Mouse (Mus musculus): ENCODE measurements around the gene Mmel1.

DNA sequence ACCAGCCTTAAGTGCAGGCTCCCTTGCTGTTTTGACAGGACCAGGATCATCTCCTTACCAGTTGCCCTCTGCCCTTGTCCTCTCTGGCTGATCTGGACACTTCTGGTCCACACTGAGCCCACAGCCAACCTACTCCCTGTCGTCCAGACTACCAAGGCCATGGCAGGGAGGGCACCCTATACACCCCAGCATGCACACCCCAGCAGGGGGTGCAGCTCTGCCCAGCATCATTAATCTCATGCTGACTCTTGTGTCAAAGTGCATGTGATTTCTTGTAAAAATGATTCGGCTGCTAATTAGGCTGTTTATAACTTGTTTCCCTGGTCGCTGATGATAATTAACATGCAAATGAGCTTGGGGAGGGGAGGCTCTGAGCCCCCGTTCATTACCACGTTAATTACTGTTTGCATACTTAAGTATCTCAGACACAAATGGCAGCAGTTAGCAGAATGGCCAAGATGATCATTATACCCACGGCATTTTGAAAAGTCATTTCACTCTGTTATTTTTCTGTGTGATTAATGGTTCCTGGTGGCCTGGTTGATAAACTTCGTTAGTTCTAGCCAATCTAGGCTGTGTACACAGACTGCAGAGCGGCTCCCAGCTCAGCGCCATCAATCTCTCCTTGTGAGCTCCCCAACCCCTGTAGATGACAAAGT is 37.3 kb upstream of the Mmel1 start:
- TF ChIP-seq POLR2A (IDR thresholded peaks at IDR 0.05; ENCODE audit: low read depth, low read length): no peak
- no peak for TF ChIP-seq CTCF (IDR thresholded peaks at IDR 0.05; ENCODE audit: extremely low read depth, insufficient read depth, insufficient read length, insufficient replicate concordance)

Data from spleen, adult 2 months (tissue).